Mouse (Mus musculus) kidney, adult 2 months (tissue): ENCODE data around the gene Uaca.

Experiments
- CTCF ChIP-seq: fragments of 200-500 bp; conservative IDR thresholded peaks from 2 replicates; pipeline ENCODE4 v1.5.1; 2011; ENCODE audit warnings: low read depth, mild to moderate bottlenecking, control low read depth, low read length, moderate library complexity, mixed read lengths; ENCODE audit not compliant: insufficient read depth, insufficient read length
- POLR2A ChIP-seq: fragments of 200-500 bp; IDR thresholded peaks from one replicate; pipeline ENCODE4 v1.6.1; 2011; ENCODE audit warnings: low read depth, low read length, control low read depth

DNA sequence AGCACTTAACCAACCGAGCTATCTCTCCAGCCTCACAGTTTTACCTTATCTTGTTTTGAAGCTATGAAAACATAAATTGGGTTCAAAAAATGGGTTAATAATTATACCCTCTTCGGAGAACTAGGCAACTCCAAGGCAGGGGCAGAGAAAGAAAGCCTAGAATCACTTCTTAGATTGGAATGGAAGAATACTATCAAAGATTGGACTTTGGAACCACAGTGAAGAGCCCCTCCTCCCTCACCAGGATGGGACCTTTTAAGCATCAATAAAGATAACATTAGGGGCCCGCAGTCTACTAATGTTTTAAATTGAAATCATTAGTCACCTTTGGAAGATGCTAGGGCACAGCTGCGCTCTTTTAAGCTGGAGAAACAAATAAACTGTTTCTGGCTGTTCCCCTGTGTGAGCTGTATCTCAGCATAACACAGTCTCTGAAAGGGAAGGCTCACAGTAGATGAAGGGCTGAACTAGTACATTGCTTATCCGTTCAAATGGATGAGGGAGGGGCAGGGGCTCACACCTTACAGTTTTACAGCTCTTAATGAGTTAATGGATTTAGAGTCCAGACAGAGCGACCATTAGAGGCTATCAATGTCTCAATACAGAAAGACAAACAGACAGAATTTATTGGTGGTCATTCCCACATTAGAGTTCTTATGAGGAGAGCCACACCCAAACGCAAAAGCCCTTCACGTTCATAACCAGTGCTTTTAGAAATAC lies 6.5 kb downstream of the Uaca start:
- no peak for TF ChIP-seq POLR2A
- no peak for TF ChIP-seq CTCF
